Mouse (Mus musculus) embryo, embryonic 11 days (tissue): ENCODE measurements around the gene Tspan18.

Experiments
- DNase-seq: peaks from one replicate; pipeline ENCODE4 v3.0.0-alpha.2; 2015

Gene Tspan18

DNA sequence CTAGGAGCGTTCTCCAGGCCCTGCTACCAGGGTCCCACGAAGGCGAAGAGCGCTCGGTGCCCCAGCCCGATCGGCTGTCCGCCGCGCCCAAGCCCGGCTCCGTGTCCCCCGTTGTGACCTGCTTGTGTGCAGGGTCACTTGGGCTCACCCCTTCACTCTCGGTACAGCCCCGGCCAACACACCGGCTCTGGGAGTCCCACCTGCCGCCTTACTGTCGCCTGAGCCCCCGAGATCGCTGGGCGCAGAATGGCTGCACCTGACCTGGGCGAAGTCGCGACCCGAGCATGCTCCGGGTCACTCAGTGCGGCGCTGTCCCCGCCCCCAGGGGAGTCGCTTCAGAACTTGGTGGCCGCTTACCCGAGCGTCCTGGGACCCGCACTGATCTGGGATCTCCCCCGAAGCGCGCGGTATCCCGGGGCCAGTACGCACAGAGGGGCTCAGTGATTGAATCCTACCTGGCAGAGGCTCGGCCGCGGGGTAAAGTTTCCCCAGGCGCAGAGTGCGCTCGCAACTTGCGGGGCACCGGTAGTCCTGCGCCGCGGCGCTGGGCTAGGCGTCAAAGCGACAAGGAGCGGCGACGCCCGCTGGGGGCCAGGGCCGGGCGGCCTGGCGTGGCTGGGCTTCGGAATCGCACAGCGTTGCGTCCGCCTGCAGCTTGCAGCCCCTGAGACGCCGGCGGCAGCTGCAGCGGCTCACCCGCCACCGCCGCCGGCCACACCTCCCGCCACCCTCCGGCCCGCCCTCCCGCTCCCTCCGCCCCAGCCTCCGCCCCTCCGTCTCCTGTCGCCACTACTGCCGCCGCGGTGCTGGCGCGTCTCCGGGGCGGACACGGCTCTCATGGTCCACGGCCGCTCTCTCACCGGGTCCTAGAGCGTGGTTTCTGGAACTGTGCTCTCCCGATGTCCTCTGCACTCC lies at the start of gene Tspan18:
TSS of gene Tspan18 (minus strand) at position 689 of the 915 bp plus-strand sequence.
- peak; percentile 91 for DNase-seq

DNA sequence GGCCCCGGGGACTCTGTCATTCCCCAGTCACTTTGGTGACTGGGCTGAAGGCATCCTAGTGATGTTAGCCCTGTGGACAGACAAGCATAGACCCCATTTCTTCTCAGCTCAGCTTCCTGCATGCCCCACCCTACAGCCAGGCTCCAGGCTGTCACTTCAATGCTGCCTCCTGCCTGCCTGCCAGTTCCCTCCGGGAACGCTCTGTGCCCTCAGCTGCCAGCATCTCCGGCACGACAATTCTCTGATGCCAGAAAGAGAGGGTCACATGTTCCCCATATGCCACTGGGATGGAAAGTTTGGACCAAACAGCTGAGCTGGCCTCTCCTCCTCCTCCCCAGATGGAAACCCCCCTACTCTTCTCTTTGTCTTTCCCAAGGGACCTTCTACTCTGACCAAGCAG lies 49.5 kb upstream of the Tspan18 start:
- no peak for DNase-seq

DNA sequence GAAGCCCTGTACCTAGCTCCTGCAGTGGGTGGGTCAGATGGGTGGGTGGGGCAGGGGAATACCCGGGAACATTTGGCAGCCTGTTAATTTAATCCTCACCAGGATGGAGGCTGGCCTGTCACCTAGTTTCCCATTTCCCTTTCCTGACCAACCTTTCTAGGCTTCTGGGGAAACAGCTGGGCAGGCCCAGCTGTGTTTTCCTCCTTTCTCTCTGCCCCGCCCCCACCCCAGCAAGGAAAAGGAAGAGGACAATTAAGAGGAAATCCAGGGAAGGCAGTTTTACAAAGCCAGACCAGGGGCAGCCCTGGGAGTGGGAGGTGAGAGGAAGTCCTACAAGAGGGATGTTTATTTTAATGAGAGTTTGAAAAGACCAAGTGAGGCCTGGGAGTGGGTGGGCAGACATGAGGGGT lies 46.4 kb upstream of the Tspan18 start:
- DNase-seq: peak; percentile 37

DNA sequence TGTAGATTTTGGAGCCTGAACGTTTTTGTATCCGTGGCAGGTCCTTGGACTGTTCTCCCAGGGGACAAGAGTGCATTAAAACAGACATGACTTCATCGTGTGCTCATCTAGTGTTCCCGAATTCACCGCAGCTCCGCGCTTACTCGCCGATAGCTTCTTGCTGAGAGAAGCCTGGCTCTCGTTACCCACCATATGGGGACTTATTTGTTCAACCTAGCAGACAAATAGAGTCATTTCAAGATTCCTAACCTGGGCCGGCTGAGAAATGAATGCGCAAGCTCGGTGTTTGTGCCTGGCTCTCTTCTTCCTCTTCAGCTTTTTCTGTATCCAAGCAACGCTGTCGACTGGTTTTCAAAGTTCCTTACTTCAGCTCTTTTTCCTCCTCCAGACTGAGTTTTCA lies 43.5 kb upstream of the Tspan18 start:
- peak; percentile 34 for DNase-seq

DNA sequence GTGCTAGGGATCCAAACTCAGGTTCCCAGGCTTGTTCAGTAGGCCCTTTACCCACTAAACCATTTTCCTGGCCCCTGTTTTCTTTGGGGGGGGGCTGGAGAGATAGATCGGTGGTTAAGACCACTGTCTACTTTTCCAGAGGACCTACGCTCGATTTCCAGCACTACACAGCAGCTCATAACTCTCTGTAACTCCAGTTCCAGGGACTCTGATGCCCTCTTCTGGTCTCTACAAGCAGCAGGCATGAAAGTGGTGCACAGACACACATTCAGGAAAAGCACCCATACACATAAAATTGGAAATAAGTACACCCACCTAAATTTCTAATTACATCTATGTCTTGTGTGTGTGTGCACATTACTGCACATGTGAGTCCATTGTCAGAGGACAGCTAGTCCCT lies 42.9 kb upstream of the Tspan18 start:
- no peak for DNase-seq

DNA sequence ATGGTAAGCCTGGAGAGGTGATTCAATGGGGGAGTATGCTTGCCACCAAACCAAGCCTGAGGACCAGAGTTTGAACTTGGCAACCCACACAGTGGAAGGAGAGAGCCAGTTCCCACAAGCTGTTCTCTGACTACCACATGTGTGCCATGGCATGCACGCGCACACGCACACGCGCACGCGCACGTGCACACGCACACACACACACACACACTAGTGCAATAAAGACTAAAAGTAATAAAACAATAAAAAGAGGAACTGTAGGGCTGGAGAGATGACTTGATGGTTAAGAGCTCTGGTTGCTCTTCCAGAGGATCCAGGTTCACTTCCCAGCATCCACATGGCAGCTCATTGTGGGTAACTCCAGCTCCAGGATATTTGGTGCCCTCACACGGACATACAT lies 38.6 kb upstream of the Tspan18 start:
- no peak for DNase-seq

DNA sequence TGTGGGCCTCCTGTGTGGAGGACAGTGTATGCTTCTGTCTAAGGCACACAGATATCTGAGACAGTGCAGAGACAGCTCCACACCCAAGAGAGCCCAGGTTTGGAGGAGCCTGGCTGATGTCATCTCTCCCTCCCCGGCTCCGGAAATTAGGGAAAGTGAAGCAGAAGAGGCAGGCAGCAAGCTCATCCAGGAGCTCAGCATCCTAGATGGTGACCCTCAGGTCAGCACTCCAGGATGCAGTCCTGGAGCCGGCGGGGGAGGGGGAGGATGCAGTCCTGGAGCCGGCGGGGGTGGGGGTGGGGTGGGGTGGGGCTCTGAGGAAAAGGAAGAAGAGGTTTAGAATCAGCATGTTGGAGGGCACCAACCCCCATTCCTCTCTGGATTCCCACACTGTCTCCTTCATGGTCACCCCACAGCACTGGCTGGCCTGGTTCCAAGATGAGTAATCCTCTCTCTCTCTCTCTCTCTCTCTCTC lies 37.8 kb upstream of the Tspan18 start:
- peak; percentile 53 for DNase-seq

DNA sequence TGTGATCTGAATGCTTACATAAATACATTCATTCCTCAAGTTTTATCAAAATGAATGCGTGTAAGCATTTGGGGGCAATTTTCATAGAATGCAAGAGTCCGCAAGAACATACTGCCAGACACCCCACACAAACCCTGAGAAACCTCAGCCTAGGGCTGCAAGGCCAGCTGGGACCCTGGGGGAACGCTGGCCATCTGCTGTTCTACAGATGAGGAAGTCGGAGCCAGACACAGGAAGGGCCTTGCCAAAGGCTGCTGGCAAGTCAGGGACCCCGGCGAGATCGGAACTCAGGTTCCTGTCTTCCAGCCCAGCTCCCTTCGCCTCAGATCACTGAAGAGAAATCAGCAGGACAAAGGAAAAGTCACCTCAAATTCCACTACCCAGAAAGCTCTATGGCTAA lies 34.6 kb upstream of the Tspan18 start:
- DNase-seq: peak; percentile 34

DNA sequence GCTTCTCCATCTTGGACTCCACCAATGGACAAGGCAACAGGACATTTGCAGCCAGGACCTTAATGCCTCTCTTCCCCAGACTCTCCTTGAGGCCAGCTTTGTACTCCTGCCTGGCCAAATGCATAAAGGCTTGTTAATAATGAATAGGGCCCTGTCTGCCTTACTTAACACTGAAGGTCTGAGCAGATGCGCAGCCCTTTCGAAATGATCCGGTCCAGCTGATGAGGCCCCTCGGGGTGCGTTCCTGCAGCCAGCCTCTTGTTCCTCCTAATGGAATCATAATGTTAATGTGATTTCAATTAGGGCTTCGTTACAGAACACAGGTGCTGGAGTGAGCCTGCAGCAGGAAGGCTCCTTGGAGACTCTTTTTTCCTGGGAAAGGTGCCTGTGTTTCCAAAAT lies 33.7 kb upstream of the Tspan18 start:
- peak; percentile 34 for DNase-seq

DNA sequence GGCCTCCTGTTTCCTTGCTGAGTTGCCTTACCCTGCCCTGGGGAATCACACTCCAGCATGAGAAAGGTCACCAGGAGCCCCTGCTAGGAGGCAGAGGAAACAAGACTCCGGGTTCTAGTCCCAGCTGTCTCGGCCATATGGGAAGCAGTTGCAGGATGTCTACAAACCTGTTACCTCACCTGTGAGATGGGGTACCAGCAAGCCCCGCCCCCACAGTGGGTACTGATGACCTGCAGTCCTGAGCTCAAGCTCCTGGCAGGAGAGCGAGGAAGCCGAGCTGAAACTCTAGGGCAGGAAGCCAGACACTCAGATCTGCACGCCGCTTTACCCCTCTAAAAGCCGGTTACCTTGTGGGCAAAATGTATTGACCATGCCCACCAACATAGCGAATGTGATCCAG lies 31.1 kb upstream of the Tspan18 start:
- DNase-seq: no peak

DNA sequence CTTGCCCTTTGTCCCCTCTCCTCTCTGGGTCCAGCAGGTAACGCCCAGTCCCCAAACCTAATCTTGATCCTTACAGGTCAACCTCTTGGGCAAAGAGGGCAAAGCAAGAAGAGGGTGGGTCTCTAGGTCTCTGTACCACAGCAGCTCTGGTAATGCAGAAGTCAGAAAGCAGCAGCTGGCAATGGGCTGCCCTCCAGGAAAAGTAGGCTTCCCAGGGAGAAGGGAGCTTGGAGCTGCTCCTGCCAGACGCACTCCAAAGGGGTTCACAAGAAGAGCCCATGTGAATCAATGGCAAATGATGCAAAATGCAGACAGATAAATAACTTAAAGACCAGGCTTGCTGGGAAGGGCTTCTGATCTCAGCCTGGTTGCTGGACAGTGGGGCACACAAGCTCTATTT lies 30.6 kb upstream of the Tspan18 start:
- no peak for DNase-seq

DNA sequence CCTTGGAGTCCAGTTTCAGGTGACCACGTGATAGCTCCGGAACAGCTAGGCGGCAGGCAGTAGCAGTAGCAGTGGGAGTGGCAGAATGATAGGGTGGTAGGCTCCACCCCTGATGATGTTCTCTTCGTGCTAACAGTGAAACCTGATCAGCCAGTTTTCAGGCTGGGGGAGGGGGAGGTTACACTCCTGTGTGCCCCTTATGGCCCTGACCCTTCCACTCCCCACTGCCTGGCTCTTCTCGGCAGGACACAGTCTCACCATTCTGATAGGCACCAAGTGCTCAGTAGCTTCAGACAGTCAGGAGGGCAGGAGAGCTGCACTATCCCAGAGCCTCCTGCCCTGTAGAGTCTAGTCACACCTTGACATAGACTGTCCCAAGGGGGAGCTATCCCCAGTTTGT lies 27.1 kb upstream of the Tspan18 start:
- DNase-seq: peak; percentile 58

DNA sequence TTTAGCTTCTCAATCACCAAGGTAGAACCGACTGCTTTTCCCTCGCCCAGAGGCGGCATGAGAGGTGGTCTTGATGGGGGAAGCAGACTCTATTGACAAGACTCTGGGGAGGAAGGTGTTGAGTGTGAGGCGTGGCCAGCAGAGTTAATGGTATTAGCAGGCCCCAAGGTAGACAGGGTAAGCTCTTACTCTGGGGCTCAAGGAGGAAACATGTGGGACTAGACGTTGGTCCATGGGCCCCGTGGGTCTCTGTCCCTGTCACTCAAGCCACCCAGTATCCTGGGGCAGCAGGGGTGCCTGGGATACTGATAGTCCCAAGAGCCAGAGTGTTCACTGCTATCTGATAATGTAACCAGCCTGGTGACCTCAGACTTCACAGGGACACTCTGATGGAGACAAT lies 26.0 kb upstream of the Tspan18 start:
- no peak for DNase-seq

DNA sequence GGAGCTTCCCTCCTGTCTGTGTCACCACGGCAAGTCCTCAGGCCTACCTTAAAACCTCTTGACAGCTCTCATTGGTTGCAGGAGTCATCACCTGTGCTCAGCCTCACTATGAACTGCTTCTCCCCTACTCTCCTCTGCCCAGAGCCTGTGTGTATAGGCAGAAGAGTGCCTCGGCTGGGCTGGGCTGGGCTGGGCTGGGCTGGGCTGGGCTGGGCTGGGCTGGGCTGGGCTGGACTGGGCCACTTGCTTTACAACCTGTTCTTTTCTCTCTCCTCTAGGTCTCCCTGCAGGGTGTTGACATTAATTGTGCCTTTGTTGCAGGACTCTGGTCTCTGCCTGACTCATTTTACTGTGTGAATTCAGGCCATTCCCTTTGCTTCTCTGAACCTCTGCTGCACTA lies 23.1 kb upstream of the Tspan18 start:
- no peak for DNase-seq

DNA sequence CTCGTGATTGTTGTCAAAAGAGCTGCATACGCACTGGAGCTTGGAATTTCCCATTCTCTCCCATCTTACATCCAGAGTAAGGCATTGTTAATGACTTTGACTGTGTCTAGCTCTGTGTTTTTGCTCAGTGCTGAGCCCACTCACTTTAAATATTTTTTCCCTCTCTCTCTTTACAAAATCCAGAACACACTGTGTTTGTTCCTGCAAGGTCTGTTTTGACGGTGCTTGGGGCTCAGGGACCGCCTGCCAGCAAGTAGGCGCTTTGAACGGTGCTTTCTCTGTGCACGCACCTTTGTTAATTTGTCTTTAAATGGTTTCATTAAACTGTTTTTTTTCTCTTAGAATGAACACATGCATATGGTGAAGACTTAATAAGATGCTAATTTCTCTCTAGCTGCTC lies 21.5 kb upstream of the Tspan18 start:
- no peak for DNase-seq

DNA sequence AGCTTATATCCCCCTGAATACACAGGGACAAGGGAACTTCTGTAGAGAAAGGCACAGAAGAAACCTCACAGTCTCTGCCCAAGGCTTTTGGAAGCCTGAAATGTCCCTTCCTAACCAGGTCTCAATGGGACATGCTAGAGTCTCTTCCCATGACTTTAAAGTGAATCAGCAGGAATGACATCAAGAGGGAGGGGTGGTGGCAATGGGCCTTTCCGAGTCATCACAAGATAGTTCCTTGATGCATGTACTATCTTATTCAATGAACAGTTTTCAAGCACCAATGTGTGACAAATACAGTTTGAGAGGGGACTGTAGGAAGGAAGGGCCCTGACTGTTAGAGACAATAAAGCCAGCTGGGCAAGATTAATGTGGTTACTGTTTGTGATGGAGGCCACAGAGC lies 20.3 kb upstream of the Tspan18 start:
- DNase-seq: no peak

DNA sequence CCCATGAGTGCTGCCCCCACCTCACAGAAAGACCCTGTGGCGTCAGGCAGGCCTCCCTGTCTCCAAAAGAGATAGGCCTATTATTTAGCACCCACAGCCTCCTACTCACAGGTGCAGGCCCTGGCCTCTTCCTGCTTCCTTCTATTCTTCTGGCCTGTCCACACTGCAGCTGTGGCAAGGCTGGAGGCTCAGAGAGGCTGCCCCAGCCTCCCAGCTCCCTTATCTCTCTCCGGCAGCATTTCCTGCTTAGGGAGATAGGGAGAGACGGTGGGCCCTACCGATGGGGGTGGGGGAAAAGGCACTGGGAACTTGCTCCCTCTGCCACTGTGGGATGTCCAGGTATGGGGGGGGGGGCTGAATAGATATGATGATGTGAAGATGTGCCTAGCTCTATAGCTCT lies 19.4 kb upstream of the Tspan18 start:
- no peak for DNase-seq

DNA sequence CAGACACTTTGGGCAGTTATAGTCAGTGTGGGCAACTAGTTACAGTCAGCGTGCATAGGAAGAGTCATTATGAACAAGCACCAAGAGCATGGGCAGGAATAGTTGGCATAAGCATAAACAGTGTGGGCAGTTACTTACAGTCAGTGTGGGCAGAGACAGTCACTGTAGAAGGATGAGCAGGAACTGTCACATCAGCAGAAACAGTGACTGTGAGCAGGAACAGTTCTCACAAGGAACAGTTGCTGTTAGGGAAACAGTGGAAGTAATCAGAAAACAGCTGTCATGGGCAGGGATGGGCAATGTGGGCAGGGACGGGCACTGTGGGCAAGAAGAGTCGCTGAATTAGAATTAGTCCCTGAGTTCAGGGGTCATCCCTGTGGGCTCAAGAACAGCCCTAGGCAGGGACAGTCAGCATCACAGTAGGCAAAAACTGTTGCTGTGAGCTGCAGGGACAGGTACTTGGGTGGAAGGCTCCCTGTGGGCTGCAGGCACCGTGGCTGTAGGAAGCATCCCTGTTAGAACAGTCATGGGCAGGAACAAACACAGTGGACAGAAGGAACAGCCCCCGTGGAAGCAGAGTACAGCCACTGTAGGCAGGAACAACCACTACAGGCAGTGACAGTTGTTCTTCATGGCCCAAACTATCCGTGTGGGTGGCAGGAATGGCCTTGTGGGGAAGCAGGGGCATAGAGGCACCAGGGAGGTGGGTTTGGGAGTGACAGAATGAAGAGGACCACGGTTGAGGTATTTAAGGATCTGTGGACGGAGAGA lies 18.8 kb upstream of the Tspan18 start:
- no peak for DNase-seq

DNA sequence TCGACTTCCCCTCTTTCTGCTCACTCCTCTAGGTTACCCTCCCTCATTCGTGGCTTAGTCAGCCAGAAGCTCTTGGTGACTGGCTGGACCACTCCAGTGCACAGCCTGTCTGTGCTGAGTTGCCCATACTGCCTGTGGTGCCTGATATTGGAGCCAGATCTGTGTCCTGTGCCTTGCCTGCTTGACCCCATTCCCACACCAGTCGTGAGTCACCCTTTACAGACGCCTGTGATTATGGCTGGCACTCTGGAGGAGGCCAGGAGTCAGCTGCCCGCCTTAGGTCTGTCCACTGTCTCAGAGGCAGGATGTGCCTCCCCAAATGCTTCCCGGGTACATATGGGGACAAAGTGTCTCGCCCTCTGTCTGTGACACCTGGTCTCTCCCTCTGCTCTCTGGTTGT lies 17.0 kb upstream of the Tspan18 start:
- no peak for DNase-seq

DNA sequence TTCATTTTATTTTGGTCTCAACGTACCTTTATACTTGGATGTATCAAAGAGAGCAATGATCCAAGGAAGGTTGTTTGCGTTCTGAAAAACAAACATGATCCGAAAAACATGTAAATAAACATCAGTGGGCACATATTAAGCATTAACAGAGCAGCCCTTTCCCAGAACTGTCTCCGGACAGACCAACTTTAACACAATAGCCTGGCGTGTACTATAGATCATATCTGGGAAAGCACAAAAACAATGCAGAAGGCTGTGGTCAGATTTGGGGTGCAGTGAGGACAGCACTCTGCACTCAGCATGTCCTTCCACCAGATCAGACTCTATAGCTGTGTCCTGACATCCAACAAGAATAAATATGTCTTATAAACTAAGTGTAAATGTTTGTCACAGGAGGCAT lies 12.7 kb upstream of the Tspan18 start:
- no peak for DNase-seq

DNA sequence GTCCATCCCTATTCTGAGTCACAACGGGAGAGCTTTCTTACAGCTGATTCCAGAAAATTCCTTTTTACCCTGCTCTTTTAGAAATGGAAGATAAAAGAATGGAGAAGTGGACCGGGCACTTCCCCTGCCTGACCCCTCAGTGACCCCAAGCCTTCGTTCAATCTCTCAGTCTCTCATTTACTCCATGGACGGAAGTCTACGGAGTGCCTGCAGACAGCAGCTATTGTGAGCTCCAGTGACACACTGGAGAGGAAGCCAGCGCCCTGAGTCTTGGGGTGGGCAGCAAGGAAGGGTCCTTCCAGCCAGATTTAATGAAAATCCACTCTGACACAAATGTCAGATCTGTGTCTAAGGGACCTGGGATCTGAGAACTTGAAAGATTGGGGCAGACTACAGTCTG lies 12.3 kb upstream of the Tspan18 start:
- no peak for DNase-seq

DNA sequence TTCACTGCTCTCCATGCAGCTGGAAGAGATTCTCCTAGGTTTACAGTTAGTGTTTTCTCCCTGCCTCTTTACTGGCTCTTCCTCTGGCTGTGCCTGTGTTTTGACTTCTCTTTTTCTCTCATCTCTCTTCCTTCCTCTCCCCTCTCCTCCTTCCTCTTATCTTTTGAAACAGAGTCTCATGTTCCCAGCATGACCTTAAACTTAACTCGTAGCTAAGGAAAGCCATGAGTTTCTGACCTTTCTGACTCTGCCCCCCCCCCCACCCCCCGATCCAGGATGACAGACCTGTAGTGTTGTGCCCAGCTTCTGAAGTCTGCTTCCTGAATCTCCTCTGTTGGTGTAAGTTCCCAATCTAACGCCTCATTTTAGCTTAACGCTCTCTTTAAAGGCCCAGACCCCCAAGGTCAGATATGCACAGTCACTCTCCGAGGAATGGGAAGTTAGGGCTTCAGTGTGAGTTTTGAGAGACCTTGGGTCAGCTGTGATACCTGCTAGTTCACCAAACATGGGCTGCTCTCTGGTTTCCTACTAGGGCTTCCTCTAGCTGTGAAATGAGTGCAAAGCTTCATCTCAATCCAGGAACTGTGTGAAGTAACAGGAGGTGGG lies 11.5 kb upstream of the Tspan18 start:
- DNase-seq: no peak

DNA sequence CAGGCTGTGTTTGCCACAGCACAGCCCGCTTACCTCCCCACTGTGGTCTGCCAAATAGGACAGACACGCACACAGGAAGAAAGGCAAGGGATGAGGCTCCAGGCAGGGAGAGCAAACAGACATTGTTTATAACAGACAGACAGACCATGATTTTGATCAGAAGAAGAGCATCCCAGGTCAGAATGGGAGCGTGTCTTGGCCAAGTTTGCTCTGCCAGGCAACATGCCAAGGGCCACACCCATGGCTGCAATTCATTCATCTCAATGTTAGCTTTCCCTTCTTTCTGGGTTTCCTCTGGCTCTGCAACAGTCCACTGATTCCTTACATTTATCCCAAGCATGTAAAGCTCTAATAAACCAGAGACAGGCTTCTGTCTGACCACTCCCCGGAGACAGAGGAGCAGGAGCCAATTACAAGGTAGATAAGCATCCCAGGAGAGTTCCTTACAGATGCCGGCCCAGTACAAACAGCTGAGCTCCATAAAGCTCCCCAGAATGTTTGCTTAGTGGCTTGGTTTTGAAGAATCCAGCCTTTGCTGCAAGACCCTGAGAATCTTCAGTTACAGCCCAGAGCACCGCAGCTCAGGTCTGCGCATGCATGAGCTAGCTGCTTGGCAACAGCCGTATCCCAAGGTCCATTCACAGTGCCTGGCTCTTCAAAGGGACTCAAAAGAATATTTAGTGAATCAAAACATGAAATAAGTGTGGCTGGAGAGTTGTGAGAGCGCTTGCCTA lies 5.2 kb upstream of the Tspan18 start:
- DNase-seq: no peak
